Mouse (Mus musculus) naive thymus-derived CD4-positive, alpha-beta T cell, adult 2 months (primary cell): ENCODE results near the gene Hoxb4.

Experiments
- DNase-seq: peaks from one replicate; pipeline ENCODE4 v3.0.0-alpha.2; 2011; ENCODE audit warnings: low read depth

Hoxb4 gene

GRCm38 (mm10) chr11:96350341-96350624 lies 32.2 kb downstream of the Hoxb4 start, which contains the start of gene Hoxb2:
Hoxb2 (plus strand) TSS chr11:96350525.
- DNase-seq: no peak

GRCm38 (mm10) chr11:96350791-96351190 lies 32.7 kb downstream of the Hoxb4 start:
- no peak for DNase-seq

GRCm38 (mm10) chr11:96351312-96351711 lies 33.2 kb downstream of the Hoxb4 start:
- no peak for DNase-seq

GRCm38 (mm10) chr11:96351831-96352230 lies 33.8 kb downstream of the Hoxb4 start:
- DNase-seq: no peak

- DNase-seq: peak; percentile 24
Observed at GRCm38 (mm10) chr11:96352691-96353521, 34.8 kb downstream of the Hoxb4 start.

GRCm38 (mm10) chr11:96353522-96353841 lies 35.4 kb downstream of the Hoxb4 start:
- DNase-seq: no peak

- DNase-seq: no peak
Observed at GRCm38 (mm10) chr11:96353939-96354338, 35.9 kb downstream of the Hoxb4 start.

GRCm38 (mm10) chr11:96354376-96354775 lies 36.3 kb downstream of the Hoxb4 start:
- DNase-seq: no peak

GRCm38 (mm10) chr11:96354801-96355311 lies 36.8 kb downstream of the Hoxb4 start:
- no peak for DNase-seq

- no peak for DNase-seq
Observed at GRCm38 (mm10) chr11:96363807-96364206, 45.7 kb downstream of the Hoxb4 start.

GRCm38 (mm10) chr11:96365441-96366091 lies 47.5 kb downstream of the Hoxb4 start, which contains the start of gene Hoxb1:
Hoxb1 (plus strand) TSS chr11:96365752.
- DNase-seq: no peak

- no peak for DNase-seq
Observed at GRCm38 (mm10) chr11:96366092-96367041, 48.3 kb downstream of the Hoxb4 start.

GRCm38 (mm10) chr11:96367141-96367540 lies 49.1 kb downstream of the Hoxb4 start:
- DNase-seq: no peak

- DNase-seq: no peak
Observed at GRCm38 (mm10) chr11:96368686-96369085, 50.6 kb downstream of the Hoxb4 start.

GRCm38 (mm10) chr11:96369140-96369539 lies 51.1 kb downstream of the Hoxb4 start:
- no peak for DNase-seq
